Mouse (Mus musculus) kidney, adult 8-10 months (tissue): Measurements from ENCODE around the gene Sstr4.
A peak's percentile ranks its signal among the peaks of the same experiment; 100 is the strongest.

Source experiments
- DNase-seq, 2 experiments: peaks; one replicate each; pipeline ENCODE4 v3.0.0; 2022

Gene Sstr4

DNA sequence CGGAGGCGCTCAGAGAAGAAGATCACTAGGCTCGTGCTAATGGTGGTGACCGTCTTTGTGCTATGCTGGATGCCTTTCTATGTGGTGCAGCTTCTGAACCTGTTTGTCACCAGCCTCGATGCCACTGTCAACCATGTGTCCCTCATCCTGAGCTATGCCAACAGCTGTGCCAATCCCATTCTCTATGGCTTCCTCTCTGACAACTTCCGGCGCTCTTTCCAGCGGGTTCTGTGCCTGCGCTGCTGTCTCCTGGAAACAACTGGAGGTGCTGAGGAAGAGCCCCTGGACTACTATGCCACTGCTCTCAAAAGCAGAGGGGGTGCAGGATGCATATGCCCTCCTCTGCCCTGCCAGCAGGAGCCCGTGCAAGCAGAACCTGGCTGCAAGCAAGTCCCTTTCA is 1.1 kb downstream of the Sstr4 start:
- no peak for DNase-seq

DNA sequence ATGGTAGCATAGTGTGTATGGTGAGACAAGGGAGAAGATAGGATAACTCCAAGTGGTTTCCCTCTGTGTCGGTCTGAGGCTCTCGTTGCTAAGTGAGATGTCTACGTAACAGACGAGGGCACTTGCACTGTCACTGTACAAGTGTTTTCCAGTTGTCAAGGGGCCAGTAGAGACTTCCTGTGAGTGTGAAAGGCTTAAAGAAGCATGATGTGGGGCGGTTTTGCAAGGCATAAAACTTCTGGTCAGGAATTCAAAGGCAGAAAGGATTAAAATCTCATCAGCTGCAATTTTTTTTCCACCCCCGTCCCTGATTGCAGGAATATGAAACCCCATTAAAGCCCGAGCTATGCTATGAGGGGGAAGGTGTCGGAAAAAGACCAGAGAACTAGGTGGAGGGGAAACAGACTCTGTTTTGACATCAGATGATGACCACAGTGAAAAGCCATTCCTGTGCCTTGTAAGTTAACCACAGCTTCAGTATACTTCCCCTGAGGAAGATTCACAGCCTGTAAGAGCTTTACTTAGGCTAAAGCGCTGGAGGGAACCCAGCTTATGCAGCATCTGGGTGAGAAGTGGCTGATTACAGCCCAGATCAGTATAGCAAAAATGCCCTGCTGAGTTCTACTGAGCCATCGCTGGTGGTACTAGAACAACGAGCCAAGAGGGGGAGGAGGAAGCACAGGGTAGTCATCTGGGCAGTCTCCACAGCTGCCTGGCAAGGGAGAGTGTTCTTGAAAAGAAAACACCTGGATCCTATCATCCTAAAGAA is 2.1 kb downstream of the Sstr4 start:
- no peak for DNase-seq

DNA sequence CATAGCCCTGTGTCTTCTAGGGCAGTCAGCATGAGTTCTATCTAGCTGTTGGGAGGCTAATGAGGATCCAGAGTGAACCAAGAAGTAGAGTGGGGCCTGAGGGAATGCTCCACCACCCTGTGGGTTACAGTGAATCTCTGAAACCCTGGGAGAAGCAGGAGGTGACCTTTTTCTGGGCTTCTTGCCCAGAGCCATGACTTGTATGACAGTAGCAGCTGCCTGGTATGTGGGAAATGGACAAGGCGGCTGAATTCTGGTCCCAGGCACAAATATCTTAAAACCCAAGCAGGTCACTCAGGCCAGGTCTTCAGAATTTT is 2.6 kb downstream of the Sstr4 start:
- DNase-seq = peak; percentile 23 to 37

DNA sequence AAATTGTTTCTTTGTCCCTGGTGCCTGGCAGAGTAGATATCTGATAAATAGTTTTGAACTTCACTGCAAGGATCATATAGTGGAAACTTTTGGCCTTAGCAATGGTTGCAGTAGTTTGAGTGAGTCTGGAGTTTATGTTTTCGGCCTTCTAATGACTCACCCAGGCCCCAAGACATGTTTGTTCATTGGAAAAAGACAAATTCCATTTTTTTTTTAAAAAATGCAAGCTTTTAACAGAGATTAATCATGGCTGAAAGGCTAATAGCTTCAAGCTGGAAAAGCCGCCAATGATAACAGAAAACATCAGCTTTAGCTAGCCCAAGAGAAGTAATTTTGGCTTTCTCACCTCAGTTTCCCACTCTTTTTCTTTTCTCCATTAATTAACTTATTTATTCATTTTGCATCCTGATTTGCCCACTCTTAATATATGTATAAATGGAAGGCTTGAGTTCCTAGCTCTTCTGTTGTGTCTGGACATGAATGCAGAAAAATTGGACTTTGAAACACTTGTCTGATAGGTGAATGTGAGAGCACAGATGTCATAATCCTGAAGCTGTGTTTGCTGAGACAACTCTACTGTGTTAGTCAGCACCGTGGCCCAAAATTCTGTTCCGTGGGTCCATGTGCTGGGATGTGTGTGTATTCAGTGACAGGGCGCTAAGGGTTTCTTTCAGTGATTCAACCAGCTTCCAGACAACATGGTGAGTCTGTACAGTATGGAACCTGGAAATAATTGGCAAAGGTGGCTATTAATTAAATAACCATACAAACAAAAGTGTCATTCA is 3.9 kb downstream of the Sstr4 start:
- no peak for DNase-seq

DNA sequence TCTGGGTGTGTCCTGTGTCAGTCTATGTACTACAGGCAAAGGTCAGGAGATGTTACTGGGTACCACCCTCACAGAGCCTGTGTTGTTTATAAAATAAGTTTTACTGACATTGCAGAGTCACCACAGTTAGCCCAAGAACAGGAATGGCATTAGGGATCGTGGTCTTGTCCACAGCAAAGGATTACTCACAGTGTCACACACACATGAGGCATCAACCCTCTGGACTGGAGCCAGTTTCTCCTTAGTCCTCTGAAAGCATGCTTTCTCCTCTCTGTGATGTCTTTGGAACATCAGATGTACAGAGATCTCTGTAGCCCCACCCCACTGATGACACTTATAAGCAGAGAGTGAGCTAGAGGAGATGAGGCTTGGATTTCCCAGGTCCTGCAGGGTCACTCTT is 7.1 kb downstream of the Sstr4 start:
- no peak for DNase-seq

DNA sequence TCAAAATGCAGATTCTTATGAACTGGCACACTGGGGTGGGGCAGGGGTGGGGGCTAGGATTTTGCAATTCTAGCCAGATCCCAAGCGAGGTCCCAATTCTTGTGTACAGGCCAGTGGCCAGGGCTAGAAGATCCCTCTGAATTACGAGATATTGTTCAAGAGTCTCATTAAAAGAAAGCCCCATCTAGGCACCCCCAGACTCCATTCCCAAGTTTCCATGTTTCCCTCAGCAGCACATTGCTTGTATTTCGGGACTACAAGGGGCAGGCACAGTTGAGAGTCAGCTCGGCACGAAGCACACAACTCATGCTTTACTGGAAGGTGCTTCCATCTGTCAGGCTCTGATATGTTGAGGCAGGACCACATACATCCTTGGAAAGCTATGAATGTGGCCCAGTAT is 9.8 kb downstream of the Sstr4 start:
- no peak for DNase-seq

DNA sequence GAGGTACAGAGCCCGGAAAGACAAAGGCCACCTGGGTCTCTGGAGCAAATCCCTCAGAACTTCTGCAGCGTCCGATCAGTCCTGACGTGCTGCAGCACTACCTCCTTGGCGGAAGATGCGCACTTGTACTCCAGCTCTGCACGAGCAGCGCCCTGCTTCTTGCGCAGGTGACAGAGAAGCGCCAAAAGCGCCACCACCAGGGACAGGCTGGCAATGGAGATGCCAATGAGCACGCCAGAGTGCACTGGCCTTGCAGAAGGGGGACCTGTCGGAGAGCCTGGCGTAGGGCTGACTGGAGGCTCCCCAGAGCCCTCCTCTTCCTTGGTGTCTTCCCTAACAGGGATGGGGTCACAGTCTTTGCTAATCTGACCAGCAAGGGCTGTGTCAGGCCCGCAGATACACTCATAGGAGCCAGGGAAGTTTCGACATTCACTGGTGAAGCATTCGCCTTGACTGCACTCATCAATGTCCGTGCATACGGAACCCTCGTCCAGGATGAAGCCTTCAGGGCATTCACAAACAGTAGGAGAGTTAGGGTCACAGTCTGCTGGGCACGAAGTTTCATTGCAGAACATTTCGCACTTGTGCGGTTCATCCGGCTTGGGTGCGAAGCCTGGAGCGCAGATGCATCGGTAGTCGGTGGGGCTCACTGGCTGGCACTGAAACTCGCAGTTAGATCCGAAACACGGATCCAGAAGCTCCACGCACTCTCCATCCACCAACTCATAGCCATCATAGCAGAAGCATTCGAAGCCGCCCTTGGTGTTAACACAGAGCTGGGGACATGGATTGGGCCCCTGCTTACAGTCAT is 11.2 kb downstream of the Sstr4 start:
- peak in 1 of 2 experiments; percentile 42 for DNase-seq

DNA sequence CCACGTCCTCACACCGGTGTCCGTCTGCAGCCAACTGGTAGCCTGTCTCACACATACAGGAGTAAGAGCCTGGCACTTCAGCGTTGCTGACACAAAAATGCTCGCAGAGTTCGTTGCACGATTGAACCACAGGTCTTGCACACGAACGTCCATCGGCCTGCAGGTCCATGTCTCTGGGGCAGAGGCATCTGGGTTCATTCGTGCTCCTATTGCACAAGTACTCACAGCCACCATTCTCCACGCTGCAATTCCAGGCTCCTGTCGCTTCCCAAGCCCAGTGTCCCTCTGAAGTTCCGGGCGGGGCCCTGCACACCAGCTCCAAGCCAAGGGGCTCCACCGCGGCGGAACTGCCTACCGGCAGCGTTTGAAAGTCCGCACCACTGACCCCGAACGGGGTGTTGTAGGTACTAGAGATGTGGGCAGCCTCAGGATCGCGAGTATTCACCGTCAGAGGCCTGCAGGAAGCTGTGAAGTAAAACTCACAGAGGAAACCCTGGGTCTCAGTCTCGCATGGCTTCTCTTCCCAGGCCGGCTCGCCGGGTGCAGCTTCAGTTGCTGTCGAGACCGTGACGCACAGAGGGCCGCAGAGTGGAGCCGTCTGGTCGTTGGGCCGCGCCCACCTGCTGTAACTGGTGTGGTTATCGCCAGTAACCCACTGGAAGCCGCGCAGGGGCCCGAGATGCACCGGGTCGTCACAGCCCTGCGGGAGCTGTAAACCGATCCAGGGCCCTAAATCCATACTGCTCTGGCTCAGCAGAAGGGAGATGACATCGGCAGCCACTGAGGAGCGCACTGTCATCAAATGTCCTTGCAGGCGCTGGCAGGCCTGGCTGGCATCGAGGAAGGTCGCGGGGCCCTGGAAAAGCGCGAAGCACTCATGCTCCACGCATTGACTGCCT is 12.1 kb downstream of the Sstr4 start:
- peak in 1 of 2 experiments; percentile 25 for DNase-seq

DNA sequence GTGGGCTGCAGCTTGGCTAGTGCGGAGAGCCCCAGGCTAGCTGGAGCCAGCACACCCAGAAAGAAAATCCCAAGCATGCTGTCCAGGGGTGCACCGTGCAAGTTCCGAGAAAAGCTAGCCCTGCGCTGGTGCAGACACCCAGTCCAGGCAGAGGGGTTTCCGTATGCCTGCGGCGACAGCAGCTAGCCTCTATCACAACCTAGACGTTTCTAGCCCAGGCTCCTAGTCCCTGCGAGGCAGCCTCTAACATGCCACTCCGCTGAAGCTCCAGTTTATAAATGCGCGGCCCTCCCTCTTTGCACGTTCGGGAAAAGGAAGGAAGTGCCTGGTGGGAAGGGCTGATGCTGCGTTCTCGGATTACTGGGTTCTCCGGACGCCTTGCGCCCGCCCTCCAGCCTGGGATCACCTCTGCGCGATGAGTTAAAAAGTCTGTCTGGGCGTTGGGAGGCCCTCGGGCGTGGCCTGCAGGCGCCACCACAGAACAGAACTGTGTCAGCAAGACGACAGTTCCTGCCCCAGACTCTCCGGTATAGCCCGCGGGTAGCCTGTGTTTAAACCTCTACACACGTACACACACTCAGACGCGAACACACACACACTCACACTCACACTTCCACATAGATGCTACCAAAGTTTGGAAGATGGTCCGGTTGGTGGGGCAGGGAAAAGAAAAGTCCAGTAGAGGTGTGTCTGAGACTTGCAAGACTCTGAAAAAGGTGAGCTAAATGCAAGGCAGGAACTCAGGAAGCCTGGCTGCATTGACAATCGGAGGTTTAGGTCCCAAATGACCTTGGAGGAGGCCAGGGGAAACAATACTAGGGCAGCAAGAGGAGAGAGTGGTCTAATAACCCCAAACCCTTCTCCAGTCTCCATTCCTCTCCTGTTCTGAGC is 13.0 kb downstream of the Sstr4 start, which contains the start of gene Thbd:
Gene Thbd, minus strand, starts transcription at position 319 of the 891 bp plus-strand sequence.
- DNase-seq = peak; percentile 74 to 76

DNA sequence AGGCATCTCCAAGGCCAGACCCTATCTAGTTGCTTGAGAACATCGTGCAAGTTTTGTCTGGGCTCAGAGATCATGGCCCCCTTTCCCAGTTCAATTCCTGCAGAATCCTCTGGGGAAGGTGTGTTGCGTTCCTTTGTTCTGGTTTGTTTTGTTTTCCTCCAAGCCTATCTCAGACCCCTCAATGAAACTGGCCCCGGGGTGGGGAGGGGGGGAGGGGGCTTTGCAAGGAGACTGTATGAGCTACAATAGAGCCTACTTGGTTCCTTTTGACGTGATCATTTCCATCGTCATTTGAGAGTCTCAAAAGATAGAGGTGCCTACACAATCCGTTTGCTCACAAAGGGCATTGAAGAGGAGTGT is 13.6 kb downstream of the Sstr4 start:
- no peak for DNase-seq

DNA sequence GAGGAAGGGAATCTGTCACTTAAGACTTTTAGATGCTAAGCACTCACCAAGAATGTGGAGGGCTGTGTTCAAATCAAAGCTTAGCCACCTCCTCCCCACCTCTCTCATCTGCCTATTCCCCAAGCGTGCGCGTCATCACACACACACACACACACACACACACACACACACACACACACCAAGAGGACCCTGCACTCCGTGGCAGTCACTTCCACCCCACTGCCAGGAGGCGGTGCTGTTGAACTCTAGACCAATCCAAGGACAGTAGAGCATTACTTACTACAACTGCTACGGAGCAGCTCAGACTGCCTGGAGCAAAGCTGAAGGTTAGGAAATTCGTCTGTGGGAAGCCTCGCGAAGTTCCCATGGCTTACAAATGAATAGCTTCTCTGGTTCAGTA is 14.0 kb downstream of the Sstr4 start:
- DNase-seq = peak; percentile 67 to 82

DNA sequence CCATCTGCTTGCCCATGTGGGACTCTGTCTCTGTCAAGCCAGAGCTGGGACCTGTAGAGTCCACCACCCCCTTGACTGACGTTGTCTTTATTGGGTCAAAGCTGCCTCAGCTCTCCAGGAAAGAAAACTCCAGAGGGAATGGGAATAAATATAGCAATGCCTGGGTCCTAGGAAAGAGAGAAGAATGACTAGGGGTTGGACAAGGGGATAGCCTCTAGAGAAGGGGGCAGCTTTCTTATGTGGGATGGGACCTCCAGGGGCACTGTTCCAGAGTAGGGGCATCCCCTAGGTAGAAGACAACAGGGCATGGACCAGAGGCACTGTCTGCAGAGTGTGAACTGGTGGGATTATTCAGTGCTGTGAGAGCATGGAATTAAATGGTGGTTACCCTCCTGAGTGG is 14.7 kb downstream of the Sstr4 start:
- no peak for DNase-seq

DNA sequence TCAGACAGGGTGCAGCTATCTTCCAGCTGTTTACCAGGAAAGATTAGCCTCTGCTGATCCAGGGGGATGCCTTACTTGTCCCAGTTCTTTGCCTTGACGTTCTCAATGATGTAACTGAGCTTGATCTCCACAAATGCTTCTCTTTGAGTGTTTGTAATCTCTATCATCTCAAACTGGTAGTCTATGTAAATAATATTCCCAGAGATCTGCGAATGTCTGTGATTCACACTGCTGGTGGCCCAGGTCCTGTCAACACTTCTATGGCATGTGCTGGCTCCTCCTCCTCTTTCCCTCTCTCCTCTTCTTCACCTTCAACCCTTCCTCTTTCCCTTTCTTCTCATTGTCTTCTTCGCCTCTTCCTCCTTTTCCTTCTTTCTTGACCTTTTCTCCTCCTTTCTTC is 24.0 kb downstream of the Sstr4 start:
- no peak for DNase-seq

DNA sequence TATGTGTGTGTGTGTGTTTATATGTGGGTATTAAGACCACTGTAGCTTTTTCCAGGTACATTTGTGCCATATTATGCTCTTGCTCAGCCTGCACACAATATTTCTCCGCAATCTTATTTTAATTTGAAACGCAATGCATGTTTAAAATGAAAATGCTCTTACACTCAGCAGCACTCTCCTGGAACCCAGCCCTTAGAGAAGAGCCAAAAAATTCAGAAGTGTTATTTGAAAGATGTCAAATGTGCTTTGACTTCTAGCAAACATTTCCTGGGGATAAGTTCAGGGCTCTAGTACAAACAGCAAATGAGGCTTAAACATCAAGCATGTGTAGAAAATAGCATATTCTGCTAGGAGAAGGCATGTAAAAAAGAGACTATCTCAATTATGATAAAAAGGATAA is 24.6 kb downstream of the Sstr4 start:
- DNase-seq = no peak

DNA sequence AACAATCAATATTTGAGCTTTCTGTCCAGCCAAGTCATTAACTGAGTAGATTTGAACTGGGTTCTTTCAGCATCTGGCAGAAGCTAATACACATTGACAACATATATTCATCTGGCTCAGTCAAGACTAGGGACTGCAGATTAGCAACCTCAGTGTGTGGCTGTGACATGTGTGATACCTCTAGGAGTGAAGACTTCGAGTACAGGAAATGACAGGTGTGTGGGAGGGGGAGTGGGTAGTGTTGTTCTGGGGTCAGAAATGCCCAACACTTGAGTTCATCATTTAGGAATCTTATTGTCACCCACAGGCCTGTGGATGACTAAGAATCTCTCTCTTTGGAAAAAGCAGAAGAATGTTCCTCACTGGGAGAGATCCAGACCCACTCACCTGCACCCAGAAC is 26.0 kb downstream of the Sstr4 start:
- no peak for DNase-seq

DNA sequence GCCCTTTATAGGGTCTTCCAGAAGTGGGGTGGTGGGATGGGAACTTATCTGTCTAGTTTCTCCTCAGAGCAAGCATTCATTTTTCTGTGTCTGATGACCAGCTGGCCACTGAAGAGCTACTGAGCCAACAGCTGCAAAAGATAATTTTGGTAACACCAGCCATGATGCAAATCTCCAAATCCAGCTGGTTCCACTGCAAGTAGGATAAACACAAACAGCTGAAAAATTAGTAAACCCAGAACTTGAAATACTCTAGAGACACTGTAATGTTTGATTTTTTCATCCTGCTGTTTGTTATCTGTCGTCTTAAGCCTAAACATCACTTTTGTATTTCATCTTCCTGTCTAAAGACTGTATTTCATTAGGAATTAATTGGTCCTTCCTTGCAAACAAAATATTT is 26.6 kb downstream of the Sstr4 start:
- no peak for DNase-seq

DNA sequence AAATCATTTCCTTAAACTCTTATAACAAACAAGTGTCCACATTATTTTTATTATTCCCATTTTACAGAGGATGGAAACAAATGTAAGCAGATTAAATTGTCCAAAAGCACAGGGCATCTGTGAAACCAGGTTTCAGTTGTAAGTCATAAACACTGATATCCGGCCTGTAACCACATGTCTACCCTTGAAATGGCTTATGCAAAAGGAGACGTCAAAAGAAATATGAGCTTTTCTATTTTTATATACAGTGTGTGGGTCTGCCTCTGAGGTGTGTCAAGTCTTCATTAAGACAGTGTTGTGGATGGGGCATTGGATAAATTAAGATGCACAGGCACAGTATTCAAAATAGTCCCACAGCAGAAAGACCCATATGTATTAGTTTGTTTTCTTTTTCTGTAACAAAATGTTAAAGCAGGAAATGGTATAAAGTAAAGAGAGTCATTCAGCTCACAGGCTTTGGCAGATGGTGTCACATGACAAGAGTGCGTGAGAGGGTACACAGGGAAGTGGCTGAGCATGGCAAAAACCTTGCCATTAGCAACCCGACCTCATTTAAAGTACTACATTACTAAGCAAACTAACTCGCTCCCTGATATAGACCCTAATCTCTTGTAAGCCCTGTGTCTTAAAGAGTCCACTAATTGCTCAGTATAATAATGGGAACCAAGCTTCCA is 30.7 kb downstream of the Sstr4 start:
- no peak for DNase-seq

DNA sequence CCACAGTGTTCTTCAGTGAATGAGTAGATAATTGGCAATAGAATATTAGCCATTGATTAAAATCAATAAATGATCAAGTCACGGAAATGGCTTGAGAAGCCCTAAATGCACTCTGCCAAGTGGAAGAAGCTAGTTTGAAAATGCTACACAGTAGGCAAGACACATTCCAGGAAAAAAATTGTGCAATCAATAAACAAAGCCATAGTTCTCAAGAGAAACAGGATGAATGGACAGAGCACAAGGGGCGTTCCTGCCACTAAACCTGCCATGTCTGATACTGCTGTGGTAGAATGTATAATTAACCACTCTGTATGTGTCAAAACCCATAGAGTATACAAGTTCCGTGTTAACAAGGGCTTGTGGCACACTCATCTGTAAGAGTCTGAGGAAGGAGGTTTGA is 32.4 kb downstream of the Sstr4 start:
- no peak for DNase-seq

DNA sequence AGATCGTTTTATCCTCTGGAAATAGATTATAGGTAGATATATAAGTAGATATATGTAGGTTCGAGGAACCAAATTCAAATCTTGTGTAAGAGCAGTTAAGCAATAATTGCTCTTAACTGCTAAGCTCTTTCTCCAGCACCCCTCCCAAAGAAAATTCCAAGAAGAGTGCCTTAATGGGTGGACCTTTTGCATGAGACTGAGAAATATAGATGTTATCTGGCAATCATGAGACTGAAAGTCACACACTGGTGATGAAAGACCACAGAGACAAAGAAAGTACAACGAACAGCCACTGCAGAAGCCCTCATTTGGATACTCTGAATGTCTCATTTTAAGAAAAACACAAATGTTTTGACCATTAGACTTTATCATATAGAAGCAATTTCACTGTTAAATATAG is 33.4 kb downstream of the Sstr4 start:
- no peak for DNase-seq

DNA sequence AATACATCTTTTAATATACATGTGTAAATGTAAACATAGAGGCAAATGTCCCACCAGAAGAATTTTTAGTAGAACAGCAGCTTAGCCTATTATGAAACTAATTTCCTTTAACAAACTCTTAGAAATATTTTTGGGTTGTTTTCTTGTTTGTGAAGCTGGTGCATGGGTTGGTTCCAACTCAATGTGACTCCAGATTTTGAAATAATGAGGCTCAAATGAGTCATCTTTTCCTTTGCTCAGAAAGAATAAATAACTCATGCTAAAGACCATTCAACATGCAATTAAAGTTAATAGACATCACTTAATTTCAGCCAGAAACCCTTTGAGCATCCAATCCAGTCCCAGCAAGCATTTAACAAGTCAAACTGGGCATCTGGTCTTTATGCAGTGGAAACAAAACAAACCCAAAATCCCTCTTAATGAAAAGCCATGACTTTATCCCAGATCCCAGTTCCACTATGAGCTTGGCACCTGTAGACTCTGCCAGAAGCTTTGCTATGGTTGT is 33.9 kb downstream of the Sstr4 start:
- DNase-seq = no peak

DNA sequence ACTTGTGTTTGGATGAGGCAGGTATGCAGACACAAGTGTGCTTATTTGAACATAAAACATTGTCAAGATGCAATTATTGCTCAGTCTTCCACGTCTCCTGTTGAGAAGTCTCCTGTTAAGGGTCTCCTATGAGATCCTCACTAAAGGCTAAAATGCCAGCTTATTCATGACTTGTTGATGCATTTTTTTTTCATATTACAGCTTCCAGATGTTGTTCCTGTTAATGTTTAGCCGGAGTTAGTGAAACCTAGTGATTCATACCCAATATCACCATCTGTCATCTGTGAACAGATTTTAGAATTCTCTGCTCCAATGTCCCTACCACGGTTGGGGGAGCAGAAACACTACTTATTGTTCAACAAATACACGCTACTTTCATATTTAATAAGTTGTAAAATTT is 35.8 kb downstream of the Sstr4 start:
- no peak for DNase-seq
